Mouse (Mus musculus): ENCODE data around the gene Olfr1406. TPM values are rescaled to one million over a fixed set of nuclear protein-coding genes. Genes with fewer than 3 reads are reported as not detected.

Olfr1406 gene
- polyA plus RNA-seq, 1 experiment, result not detected

DNA sequence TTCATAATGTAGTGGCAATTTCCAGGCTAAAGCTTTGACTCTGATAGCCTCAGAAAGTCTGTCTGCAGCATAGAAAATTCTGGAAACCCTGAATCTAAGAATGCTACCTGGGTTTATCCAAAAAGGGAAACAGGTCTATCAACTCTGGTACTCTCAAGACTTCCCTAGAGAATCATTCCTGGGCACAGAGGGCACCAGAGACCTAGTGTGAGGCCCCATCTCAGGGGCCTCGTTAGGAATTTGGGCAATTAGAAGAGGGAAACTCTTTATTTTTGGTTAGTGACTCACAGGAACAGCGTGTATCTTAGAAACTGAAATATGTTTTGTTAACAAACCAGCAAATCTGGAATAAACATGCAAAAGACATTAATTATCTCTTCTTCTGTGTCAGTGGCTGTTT, 53.2 kb downstream of the Olfr1406 start, which contains the start of gene Olfr1408:
Gene Olfr1408, minus strand, starts transcription at position 101 of the 400 bp plus-strand sequence.
- WGBS, result 29% methylated on average over 2 of the region's 2 CpGs
- no peak within 1 kb of the TSS for H3K27ac ChIP-seq (ENCODE audit: insufficient read depth, low read depth, low read length)
- H3K4me1 ChIP-seq (ENCODE audit: control insufficient read depth, insufficient read depth, low read length), result no peaks in the 10 kb centered on the region
- no peak within 1 kb of the TSS for H3K4me3 ChIP-seq (ENCODE audit: insufficient read depth, low read depth, low read length)
- TF ChIP-seq CTCF (IDR thresholded peaks at IDR 0.05; ENCODE audit: insufficient read depth, low read depth, low read length) (no peak), POLR2A (IDR thresholded peaks at IDR 0.05; ENCODE audit: insufficient read depth, low read depth, low read length) (no peak)

Other genes with a start within 250 kb of the Olfr1406 start
- not detected in 2 replicates for gene Olfr16, start 240.2 kb downstream of the Olfr1406 start, polyA plus RNA-seq (2012; ENCODE audit: insufficient read depth, insufficient read length, low replicate concordance, missing spikeins)
- gene Olfr1408, start 53.3 kb downstream of the Olfr1406 start, polyA plus RNA-seq (2012; ENCODE audit: insufficient read depth, insufficient read length, low replicate concordance, missing spikeins), result not detected in 2 replicates
- not detected in 2 replicates for gene Olfr218, start 7.2 kb upstream of the Olfr1406 start, polyA plus RNA-seq (2012; ENCODE audit: insufficient read depth, insufficient read length, low replicate concordance, missing spikeins)
- gene Olfr1404, start 21.8 kb upstream of the Olfr1406 start, polyA plus RNA-seq (2012; ENCODE audit: insufficient read depth, insufficient read length, low replicate concordance, missing spikeins), result not detected in 2 replicates
- not detected in 2 replicates for gene Fcer1a, start 36.6 kb upstream of the Olfr1406 start, polyA plus RNA-seq (2012; ENCODE audit: insufficient read depth, insufficient read length, low replicate concordance, missing spikeins)
- not detected in 2 replicates for gene Olfr418, start 75.4 kb upstream of the Olfr1406 start, polyA plus RNA-seq (2012; ENCODE audit: insufficient read depth, insufficient read length, low replicate concordance, missing spikeins)
- not detected in 2 replicates for gene Mptx2, start 87.1 kb upstream of the Olfr1406 start, polyA plus RNA-seq (2012; ENCODE audit: insufficient read depth, insufficient read length, low replicate concordance, missing spikeins)
- not detected in 2 replicates for gene Ackr1, start 143.1 kb upstream of the Olfr1406 start, polyA plus RNA-seq (2012; ENCODE audit: insufficient read depth, insufficient read length, low replicate concordance, missing spikeins)
- not detected in 2 replicates for gene Aim2, start 160.2 kb upstream of the Olfr1406 start, polyA plus RNA-seq (2012; ENCODE audit: insufficient read depth, insufficient read length, low replicate concordance, missing spikeins)
- 88.8 TPM in 1 of 2 replicates, not detected in the other for gene Cadm3, start 177.1 kb upstream of the Olfr1406 start, polyA plus RNA-seq (2012; ENCODE audit: insufficient read depth, insufficient read length, low replicate concordance, missing spikeins)